8 mouse cellular contexts compared by ENCODE assay signal in the genomic region with DNA sequence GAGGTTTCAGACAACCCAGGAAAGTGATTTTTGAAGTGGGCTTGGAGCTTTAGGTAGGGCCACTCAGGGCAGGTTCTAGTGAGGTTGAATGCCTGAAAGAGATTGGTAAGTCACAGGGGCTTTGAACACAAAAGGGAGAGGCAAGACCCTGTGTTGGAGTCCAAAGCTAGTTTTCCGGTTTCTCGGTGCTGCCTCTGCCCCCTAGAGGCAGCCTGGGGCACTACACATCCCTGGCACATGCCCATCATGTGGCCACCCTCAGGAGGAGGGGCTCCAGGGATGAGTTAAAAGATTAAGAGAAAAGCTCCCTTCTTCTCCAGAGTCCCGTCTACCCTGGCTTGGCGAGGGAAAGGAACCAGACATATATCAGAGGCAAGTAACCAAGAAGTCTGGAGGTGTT. TPM values are rescaled to one million over a fixed set of nuclear protein-coding genes. Genes with fewer than 3 reads are reported as not detected.
A peak's percentile ranks its signal among the peaks of the same experiment; 100 is the strongest.
DNase-seq lines count a peak whose midpoint lies in the region; ATAC-seq and TF ChIP-seq lines count a peak whose summit lies in the region.

TSS of gene Mc1r (plus strand) at position 322 of the 400 bp plus-strand sequence.

- in situ Hi-C loops in ES-E14 (cut with MboI; ENCODE audit: low sequenced_read_pairs in 2 of 2, unreplicated experiment in 2 of 2), result no loop called here

- ATAC-seq in megakaryocyte, adult 5-6 weeks (ENCODE audit: poor library complexity, severe bottlenecking), result peak; percentile 70

- H3K36me3 ChIP-seq in ES-E14 (ENCODE audit: control insufficient read depth, insufficient read depth, low read length, poor library complexity, severe bottlenecking), result peaks cover 2% of the 10 kb centered on the region; the same call in 1 of the 2 replicates

- no peak within 1 kb of the TSS for H3K27ac ChIP-seq in ES-E14 (ENCODE audit: insufficient read depth, low read depth, low read length, poor library complexity, severe bottlenecking)

- no peak within 1 kb of the TSS for H3K4me3 ChIP-seq in ES-E14 (ENCODE audit: insufficient read depth in 1 of 2, low read depth in 1 of 2, low read length in 2 of 2, poor library complexity in 1 of 2, severe bottlenecking in 1 of 2)

- intact Hi-C loops in gastrocnemius, postnatal 36 days (cut with DNase I), result loop anchor here (10.0 kb wide), 1 partner anchor 82 kb away; no protein-coding TSS in a partner anchor

- DNase-seq in adrenal gland, adult (ENCODE audit: inconsistent age in 2 of 2, low spot score in 1 of 2), result peak; percentile 69 to 87
- DNase-seq in adrenal gland, adult 8-10 months, result no peak
- DNase-seq in ES-E14 (ENCODE audit: low read depth, low spot score), result peak; percentile 66
- DNase-seq in cerebellum, adult 9-10 months, result peak; percentile 79
- DNase-seq in gastrocnemius, postnatal 36 days, result peak; percentile 40 to 43
- DNase-seq in layer of hippocampus, postnatal 10 days (ENCODE audit: low spot score in 2 of 2), result peak; percentile 85 to 86
- DNase-seq in right cerebral cortex, postnatal 36 days (ENCODE audit: low spot score in 2 of 2), result peak; percentile 56 to 61

- no peaks in the 10 kb centered on the region for H3K9me3 ChIP-seq in ES-E14 (ENCODE audit: control insufficient read depth, insufficient read depth, low read depth, low read length)

- H3K4me1 ChIP-seq in ES-E14 (ENCODE audit: control insufficient read depth in 2 of 2, insufficient read depth in 2 of 2, low read length in 2 of 2, poor library complexity in 1 of 2), result peaks cover 2 to 6% of the 10 kb centered on the region in 2 experiments; a peak in 2 of 4 replicates

- H3K9ac ChIP-seq in ES-E14 (ENCODE audit: insufficient read depth, low read depth, low read length, poor library complexity, severe bottlenecking), result no peak within 1 kb of the TSS

TF ChIP-seq in ES-E14, 5 proteins besides CTCF, POLR2A, EP300 and RAD21:
- no peak for TF ChIP-seq ZNF384 (IDR thresholded peaks at IDR 0.05; ENCODE audit: low read depth, low read length)

RNA-seq across cellular contexts. Expression of gene Mc1r, which starts in this region (rescaled TPM):
- under 1 TPM in 1 of 4 experiments, not detected in 3; 0.13 TPM for total RNA-seq in adrenal gland, adult 8-10 months (2022)
- 0.27 and 0.42 TPM in 2 replicates for total RNA-seq in ES-E14 (2012; rRNA removed)
- total RNA-seq in gastrocnemius, postnatal 36 days (2021), result not detected
- under 1 TPM in 1 of 2 experiments, not detected in 1; 0.09 TPM for total RNA-seq in layer of hippocampus, postnatal 10 days (2021)
- not detected in 2 replicates for total RNA-seq in megakaryocyte, adult 5-6 weeks (2015)
- total RNA-seq in megakaryocyte, adult 5-6 weeks (2017), result not detected in 2 replicates

Comparison
In these comparisons a context has a peak if more than half of its experiments do, and no peak if none do; other contexts are left out.
1. Peak in DNase-seq in ES-E14; RNA of the gene not detected or under 1 TPM.
2. Peak in DNase-seq in gastrocnemius, postnatal 36 days; RNA of the gene not detected or under 1 TPM.
3. Peak in DNase-seq in layer of hippocampus, postnatal 10 days; RNA of the gene not detected or under 1 TPM.
4. Peak in ATAC-seq in megakaryocyte, adult 5-6 weeks; RNA of the gene not detected or under 1 TPM.